Mouse (Mus musculus) urinary bladder, adult 2 months (tissue): ENCODE data around the gene R3hcc1l. TPM values are rescaled to one million over a fixed set of nuclear protein-coding genes. Genes with fewer than 3 reads are reported as not detected.

Source experiments
- DNase-seq: peaks from one replicate; pipeline ENCODE4 v3.0.0; 2022; ENCODE audit warnings: low spot score
- polyA plus RNA-seq: library from polyadenylated mRNA; depleted of rRNA; stranded (reverse); fragments of >200 nt; gene quantifications from 2 replicates; pipeline ENCODE4 v1.2.3, GENCODE M21; 2012

The R3hcc1l gene
- polyA plus RNA-seq, 1 experiment = 17.8 TPM

- no peak for DNase-seq
These were observed 22.1 kb downstream of the R3hcc1l start for GRCm38 (mm10) chr19:42540649-42541048.

GRCm38 (mm10) chr19:42558701-42559100 lies 40.1 kb downstream of the R3hcc1l start:
- no peak for DNase-seq

GRCm38 (mm10) chr19:42561991-42562390 lies 43.4 kb downstream of the R3hcc1l start:
- DNase-seq = no peak

- no peak for DNase-seq
These were observed 44.4 kb downstream of the R3hcc1l start for GRCm38 (mm10) chr19:42562981-42563380.

GRCm38 (mm10) chr19:42563726-42564270 lies 45.2 kb downstream of the R3hcc1l start:
- DNase-seq = no peak

- DNase-seq = no peak
These were observed 47.9 kb downstream of the R3hcc1l start for GRCm38 (mm10) chr19:42566283-42567019.

GRCm38 (mm10) chr19:42567020-42567419 lies 48.5 kb downstream of the R3hcc1l start:
- DNase-seq = no peak

- DNase-seq = no peak
These were observed 50.5 kb downstream of the R3hcc1l start for GRCm38 (mm10) chr19:42569076-42569475.

- DNase-seq = no peak
These were observed 52.7 kb downstream of the R3hcc1l start for GRCm38 (mm10) chr19:42571291-42571690.

- no peak for DNase-seq
These were observed 56.8 kb downstream of the R3hcc1l start for GRCm38 (mm10) chr19:42575317-42575716.

- DNase-seq = no peak
These were observed 58.3 kb downstream of the R3hcc1l start for GRCm38 (mm10) chr19:42576856-42577255.

- DNase-seq = no peak
These were observed 60.1 kb downstream of the R3hcc1l start for GRCm38 (mm10) chr19:42578631-42579030.

GRCm38 (mm10) chr19:42580701-42581100 lies 62.1 kb downstream of the R3hcc1l start:
- no peak for DNase-seq

GRCm38 (mm10) chr19:42582811-42583370 lies 64.3 kb downstream of the R3hcc1l start:
- no peak for DNase-seq

- DNase-seq = no peak
These were observed 65.1 kb downstream of the R3hcc1l start for GRCm38 (mm10) chr19:42583677-42584076.

GRCm38 (mm10) chr19:42584188-42584587 lies 65.6 kb downstream of the R3hcc1l start:
- DNase-seq = no peak

- no peak for DNase-seq
These were observed 69.1 kb downstream of the R3hcc1l start for GRCm38 (mm10) chr19:42587704-42588103.

- no peak for DNase-seq
These were observed 70.7 kb downstream of the R3hcc1l start for GRCm38 (mm10) chr19:42589246-42589645.

GRCm38 (mm10) chr19:42591534-42591933 lies 73.0 kb downstream of the R3hcc1l start:
- DNase-seq = no peak

- no peak for DNase-seq
These were observed 74.9 kb downstream of the R3hcc1l start for GRCm38 (mm10) chr19:42593456-42593855.

- DNase-seq = no peak
These were observed 76.5 kb downstream of the R3hcc1l start for GRCm38 (mm10) chr19:42595066-42595465.

- no peak for DNase-seq
These were observed 78.7 kb downstream of the R3hcc1l start for GRCm38 (mm10) chr19:42597286-42597685.

GRCm38 (mm10) chr19:42597896-42598295 lies 79.3 kb downstream of the R3hcc1l start:
- no peak for DNase-seq
